Mouse (Mus musculus) fibroblast of lung, adult 2 months (primary cell): Measurements from ENCODE around the gene Pigk.

Source experiments
- DNase-seq: peaks from one replicate; pipeline ENCODE4 v3.0.0-alpha.2; 2011; ENCODE audit warnings: low read depth

Gene Pigk

GRCm38 (mm10) chr3:152728238-152728637 lies 14.3 kb downstream of the Pigk start:
- DNase-seq = no peak

- DNase-seq = no peak
Measured at GRCm38 (mm10) chr3:152733011-152733410, 19.1 kb downstream of the Pigk start.

DNA sequence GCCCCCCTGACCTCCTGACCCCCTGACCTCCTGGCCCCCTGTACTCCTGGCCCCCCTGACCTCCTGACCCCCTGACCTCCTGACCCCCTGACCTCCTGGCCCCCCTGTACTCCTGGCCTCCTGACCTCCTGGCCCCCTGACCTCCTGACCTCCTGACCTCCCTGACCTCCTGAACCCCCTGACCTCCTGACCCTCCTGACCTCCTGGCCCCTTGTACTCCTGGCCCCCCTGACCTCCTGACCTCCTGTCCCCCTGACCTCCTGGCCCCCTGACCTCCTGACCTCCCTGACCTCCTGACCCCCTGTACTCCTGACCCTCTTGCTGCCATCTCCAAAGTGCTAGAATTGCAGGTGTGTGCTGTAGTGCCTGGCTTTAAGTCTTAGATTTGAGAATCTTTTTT lies 19.6 kb downstream of the Pigk start:
- no peak for DNase-seq

GRCm38 (mm10) chr3:152734100-152734499 lies 20.2 kb downstream of the Pigk start:
- no peak for DNase-seq

DNA sequence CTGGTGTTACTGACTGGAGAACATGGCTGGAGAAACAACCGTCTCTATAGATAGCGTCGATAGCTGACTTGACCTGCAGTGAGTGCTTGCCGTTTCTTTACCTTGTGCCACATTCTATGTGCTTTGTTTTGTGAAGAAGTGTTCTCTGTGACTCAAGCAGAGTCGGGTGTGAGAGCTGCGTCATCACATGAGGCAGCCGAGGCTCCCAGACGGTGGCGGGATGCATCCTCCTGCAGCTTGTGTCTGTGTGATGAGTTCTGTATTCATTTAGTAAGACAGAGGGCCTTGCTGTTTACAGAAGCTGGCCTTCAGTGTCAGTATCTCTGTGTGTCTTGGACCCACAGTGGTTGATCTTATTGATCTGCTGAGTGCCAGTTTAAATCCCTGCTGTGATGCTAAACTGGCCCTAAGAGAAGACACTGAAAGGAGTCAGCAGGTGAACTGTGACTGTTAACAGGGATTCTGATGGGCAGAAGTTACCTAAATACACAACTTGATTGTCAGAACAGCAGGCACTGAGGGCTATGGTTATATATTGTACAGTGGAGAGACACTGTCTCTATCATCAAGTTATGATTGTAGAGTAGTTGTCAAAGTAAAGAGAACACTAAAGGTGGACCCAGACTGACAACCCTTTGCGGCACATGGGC lies 21.8 kb downstream of the Pigk start:
- no peak for DNase-seq

DNA sequence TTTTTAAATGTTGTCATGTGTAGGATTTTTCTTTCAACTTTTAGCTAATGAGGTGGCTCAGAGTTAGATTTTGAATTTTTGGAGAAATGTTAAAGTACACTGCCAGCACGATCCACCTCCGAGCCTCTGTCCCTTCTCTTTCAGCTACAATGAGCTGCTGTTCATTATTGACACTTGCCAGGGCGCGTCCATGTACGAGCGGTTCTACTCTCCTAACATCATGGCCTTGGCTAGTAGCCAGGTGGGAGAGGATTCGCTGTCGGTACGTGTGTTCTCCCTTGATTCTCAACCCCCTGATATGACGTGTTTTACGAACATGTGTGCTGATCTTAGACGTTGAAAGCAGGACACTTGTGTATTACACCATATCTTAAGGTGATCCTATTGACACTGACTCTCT lies 30.4 kb downstream of the Pigk start:
- DNase-seq = no peak

GRCm38 (mm10) chr3:152745611-152746010 lies 31.7 kb downstream of the Pigk start:
- no peak for DNase-seq

DNA sequence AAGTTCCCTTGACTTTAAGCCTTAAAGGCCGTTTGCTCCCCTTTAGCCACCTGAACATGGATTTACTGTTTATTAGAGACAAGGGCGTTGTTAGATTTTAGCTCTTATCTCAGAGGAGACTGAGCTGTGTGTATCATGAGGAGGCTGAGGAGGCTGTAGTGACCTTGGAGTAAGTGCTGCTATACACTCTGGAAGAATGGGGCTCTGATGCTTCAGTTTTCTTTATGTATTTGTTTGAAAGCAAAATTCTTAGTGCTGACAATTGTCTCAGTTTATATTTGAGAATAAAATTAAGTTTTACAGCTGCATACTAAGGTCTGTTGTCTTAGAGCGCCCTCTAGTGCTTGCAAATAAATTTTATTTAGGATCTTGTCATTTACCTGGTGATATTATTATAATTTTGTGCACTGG lies 35.6 kb downstream of the Pigk start:
- peak; percentile 44 for DNase-seq

- DNase-seq = no peak
Measured at GRCm38 (mm10) chr3:152749881-152750280, 36.0 kb downstream of the Pigk start.

DNA sequence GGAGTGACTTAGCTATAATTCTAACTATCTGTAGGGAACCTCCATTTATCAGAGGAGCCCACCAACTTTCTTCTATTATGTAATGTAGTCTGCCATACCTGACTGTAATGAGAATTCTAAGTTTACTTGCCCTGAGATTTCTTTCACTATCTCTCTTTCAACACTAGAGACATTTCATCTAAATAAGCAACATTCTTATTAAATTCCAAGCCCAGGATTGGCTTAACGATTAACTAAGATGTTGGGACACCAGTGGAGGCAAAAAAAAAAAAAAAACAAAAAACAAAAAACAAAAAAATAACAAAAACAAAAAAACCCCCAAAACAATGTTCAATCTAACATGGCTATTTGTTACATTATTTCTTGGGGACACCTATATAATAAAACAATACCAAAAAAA lies 39.0 kb downstream of the Pigk start:
- DNase-seq = no peak

DNA sequence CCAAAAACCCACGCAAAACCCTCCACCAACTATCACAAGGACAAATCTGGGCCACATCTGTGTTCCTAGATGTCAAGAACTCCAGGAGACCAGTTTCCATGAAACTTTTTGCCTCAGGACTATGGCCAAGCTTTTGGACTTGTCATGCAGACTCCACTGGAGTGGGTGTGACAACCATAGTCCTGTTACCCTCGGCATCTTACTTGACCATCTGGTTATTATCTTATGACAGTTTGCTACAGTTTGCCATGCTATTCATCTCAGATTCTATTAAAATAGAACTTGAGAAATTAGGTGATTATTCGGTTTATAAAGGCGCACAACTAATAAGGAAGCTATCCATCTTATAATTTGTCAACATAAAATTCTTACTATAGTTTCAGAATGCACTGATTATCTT lies 39.4 kb downstream of the Pigk start:
- DNase-seq = no peak

- DNase-seq = no peak
Measured at GRCm38 (mm10) chr3:152753920-152754764, 40.2 kb downstream of the Pigk start.

GRCm38 (mm10) chr3:152755515-152755914 lies 41.6 kb downstream of the Pigk start:
- no peak for DNase-seq

DNA sequence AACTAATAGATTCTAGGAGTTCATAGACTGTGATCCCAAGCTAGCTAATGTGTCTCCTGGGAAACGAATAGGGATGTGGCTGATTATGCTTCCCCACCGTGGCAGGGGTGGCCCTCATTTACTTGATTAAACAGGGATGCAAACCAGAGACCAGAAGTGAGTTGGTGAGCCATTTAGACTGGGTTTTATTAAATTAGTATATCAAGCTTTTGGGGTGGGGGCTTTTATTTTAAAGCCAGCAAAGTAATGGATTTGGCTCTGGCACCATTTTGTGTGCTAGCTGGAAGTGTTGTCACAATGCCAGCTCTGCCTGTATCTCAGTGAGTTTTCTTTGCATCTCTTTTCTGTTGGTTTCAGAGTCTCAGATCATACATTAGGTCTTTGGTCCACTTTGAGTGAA lies 43.0 kb downstream of the Pigk start:
- no peak for DNase-seq

- no peak for DNase-seq
Measured at GRCm38 (mm10) chr3:152757464-152758393, 43.8 kb downstream of the Pigk start.

- no peak for DNase-seq
Measured at GRCm38 (mm10) chr3:152758500-152759032, 44.7 kb downstream of the Pigk start.

- DNase-seq = no peak
Measured at GRCm38 (mm10) chr3:152761116-152761515, 47.2 kb downstream of the Pigk start.

DNA sequence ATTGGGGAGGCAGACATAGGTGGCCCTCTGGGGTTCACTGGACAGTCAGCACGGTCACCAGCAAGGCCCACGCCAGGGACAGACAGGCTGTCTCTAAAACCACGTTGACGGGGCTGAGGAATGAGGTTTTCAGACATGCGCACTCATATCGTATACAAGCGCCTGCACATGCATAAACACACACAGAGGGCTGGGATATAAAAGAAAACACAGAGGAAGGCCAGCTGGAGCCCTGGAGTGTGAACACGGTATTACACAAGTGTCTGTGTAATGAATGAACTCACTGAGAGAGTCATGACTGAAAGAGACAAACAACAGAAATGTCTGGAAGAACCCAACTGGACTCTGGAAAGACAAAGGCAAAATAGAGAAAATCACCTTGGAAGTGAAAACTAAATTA lies 47.8 kb downstream of the Pigk start:
- DNase-seq = no peak

DNA sequence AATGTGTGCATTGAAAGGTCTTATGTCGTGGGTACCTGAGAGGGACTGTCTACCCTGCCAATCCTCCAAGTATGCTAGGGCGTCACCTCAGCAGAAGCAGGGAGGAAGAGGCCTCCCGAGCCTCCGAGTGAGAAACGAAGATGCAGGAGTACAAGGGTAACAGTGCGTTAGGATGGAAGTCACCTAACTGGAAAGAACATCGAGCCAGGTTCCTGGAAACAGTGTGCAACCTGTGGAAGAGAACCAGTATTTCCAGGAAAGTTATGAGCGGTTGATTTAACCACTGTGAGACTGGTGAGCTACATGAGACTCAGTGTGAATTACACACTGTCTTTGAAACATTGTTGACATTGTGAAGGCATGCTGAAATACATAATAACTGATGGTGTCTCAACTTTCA lies 48.4 kb downstream of the Pigk start:
- DNase-seq = no peak

- DNase-seq = no peak
Measured at GRCm38 (mm10) chr3:152763139-152763882, 49.4 kb downstream of the Pigk start.

DNA sequence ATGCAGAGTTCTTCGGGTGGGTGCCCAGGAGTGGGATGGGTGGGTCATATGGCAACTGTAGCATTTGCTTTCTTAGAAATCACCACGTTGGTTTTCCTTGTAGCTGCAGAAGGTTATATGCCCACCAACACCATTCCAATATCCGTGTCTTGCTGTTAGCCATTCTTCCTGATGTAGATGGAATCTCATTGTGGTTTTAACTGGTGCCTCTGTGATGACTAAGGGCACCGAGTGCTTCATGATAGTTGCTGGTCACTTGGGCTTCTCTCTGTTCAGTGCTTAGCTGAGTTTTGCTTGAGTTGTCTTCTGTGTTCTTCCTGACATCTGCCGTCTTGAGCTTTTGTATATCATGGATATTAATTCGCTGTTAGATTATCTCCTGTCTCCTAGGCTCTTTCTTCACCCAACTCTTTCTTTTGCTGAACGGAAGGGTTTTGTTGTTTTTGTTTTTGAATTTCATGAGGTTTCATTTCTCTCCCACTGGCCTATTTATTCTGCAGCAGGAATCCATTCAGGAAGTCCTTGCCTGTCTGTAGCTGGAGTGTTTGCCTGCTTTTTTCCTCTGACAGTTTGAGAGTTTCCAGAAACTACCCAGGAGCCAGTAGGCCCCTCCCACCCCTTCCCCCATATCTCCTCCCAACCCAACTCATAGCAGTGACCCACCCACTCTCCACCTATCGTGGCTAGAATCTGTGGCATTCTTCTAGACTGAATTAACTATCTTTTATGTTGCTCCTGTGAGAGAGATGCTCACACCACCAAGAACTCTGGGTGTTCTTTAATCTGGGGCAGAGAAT lies 50.8 kb downstream of the Pigk start:
- no peak for DNase-seq
